Mouse (Mus musculus): ENCODE results near the gene Gpc5. TPM values are rescaled to one million over a fixed set of nuclear protein-coding genes. Genes with fewer than 3 reads are reported as not detected.

The Gpc5 gene
- polyA plus RNA-seq, 1 experiment from 2014 or later = 0.81 TPM

GRCm38 (mm10) chr14:115156597-115156996, 64.6 kb downstream of the Gpc5 start:
- no peak overlapping the region for H3K27ac ChIP-seq
- H3K36me3 ChIP-seq (replicated peaks) = no peaks in the 10 kb centered on the region
- DNase-seq (ENCODE audit: extremely low spot score, low spot score) = no peak
- no peaks in the 10 kb centered on the region for H3K9me3 ChIP-seq
- WGBS = 73% methylated on average over 4 of the region's 4 CpGs
- no peak overlapping the region for H3K4me3 ChIP-seq
- no peaks in the 10 kb centered on the region for H3K27me3 ChIP-seq (ENCODE audit: poor library complexity, severe bottlenecking)
- H3K4me1 ChIP-seq = no peaks in the 10 kb centered on the region

DNA sequence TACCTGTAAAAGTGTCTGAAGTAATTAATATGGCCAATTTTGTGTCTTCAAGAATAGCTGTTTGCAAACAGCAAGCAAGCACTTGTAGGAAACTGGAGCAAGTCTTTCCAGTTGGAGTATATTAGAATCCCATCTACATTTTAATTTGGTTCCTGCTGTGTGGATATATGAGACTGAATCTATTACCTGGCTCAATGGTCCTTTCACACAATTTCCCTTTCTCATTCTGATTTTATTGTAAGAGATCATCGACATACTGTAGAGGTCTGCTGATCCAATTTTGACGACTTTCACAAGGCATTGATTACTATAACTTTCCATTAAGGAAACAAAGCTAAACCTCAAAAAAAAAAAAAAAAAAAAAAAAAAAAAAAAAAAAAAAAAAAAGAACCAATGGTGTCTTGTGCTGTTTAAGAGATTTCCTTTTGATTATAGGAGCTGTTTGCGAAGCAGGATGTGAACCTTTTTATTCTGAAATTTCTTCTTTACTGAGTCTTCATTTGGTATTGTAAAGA, 85.4 kb downstream of the Gpc5 start:
- 62% methylated on average over 3 of the region's 3 CpGs for WGBS
- Histone ChIP-seq H3K9me3 (no peaks in the 10 kb centered on the region), H3K4me3 (no peak overlapping the region), H3K36me3 (replicated peaks) (no peaks in the 10 kb centered on the region), H3K27me3 (ENCODE audit: poor library complexity, severe bottlenecking) (no peaks in the 10 kb centered on the region), H3K27ac (no peak overlapping the region), H3K4me1 (no peaks in the 10 kb centered on the region)
- DNase-seq (ENCODE audit: extremely low spot score, low spot score) = no peak

- Histone ChIP-seq H3K4me1 (no peaks in the 10 kb centered on the region), H3K4me3 (no peak overlapping the region), H3K27ac (no peak overlapping the region), H3K36me3 (replicated peaks) (no peaks in the 10 kb centered on the region), H3K27me3 (ENCODE audit: poor library complexity, severe bottlenecking) (no peaks in the 10 kb centered on the region), H3K9me3 (no peaks in the 10 kb centered on the region)
- DNase-seq (ENCODE audit: extremely low spot score, low spot score) = no peak
- WGBS = 87% methylated on average over 5 of the region's 5 CpGs
Observed at GRCm38 (mm10) chr14:115179925-115180324, 87.9 kb downstream of the Gpc5 start.

GRCm38 (mm10) chr14:115188256-115188655, 96.2 kb downstream of the Gpc5 start:
- no peaks in the 10 kb centered on the region for H3K4me1 ChIP-seq
- no peaks in the 10 kb centered on the region for H3K9me3 ChIP-seq
- WGBS = 88% methylated on average over 8 of the region's 8 CpGs
- no peak overlapping the region for H3K27ac ChIP-seq
- no peak overlapping the region for H3K4me3 ChIP-seq
- no peaks in the 10 kb centered on the region for H3K36me3 ChIP-seq (replicated peaks)
- no peaks in the 10 kb centered on the region for H3K27me3 ChIP-seq (ENCODE audit: poor library complexity, severe bottlenecking)
- DNase-seq (ENCODE audit: extremely low spot score, low spot score) = no peak

DNA sequence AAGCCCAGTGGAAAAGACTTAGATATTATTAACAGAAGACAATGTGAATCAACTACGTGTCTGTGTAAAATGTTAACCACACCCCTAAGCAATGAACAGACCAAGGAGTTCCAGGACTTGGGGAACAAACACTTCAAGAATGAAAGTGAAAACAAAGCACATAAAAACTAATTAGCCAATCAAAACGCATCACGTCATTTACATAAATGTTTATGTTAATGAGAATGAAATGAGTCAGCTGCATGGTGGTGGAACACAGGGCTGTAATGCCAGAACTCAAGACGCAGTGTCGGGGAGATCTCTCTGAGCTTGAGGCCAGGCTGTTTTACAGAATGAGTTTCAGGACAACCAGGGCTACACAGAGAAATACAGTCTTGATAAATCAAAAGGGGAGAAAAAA, 136.1 kb downstream of the Gpc5 start:
- H3K27ac ChIP-seq = no peak overlapping the region
- H3K9me3 ChIP-seq = no peaks in the 10 kb centered on the region
- WGBS = 79% methylated on average over 5 of the region's 5 CpGs
- no peaks in the 10 kb centered on the region for H3K36me3 ChIP-seq (replicated peaks)
- no peak for DNase-seq (ENCODE audit: extremely low spot score, low spot score)
- no peak overlapping the region for H3K4me3 ChIP-seq
- no peaks in the 10 kb centered on the region for H3K4me1 ChIP-seq
- H3K27me3 ChIP-seq (ENCODE audit: poor library complexity, severe bottlenecking) = no peaks in the 10 kb centered on the region

- Histone ChIP-seq H3K9me3 (no peaks in the 10 kb centered on the region), H3K4me1 (no peaks in the 10 kb centered on the region), H3K27me3 (ENCODE audit: poor library complexity, severe bottlenecking) (no peaks in the 10 kb centered on the region), H3K4me3 (no peak overlapping the region), H3K36me3 (replicated peaks) (no peaks in the 10 kb centered on the region), H3K27ac (no peak overlapping the region)
- WGBS = 63% methylated on average over 4 of the region's 4 CpGs
- no peak for DNase-seq (ENCODE audit: extremely low spot score, low spot score)
Observed at GRCm38 (mm10) chr14:115236387-115236786, 144.4 kb downstream of the Gpc5 start.

GRCm38 (mm10) chr14:115240621-115241373, 148.8 kb downstream of the Gpc5 start:
- Histone ChIP-seq H3K27ac (no peak overlapping the region), H3K4me3 (no peak overlapping the region), H3K27me3 (ENCODE audit: poor library complexity, severe bottlenecking) (no peaks in the 10 kb centered on the region), H3K36me3 (replicated peaks) (no peaks in the 10 kb centered on the region), H3K4me1 (no peaks in the 10 kb centered on the region), H3K9me3 (no peaks in the 10 kb centered on the region)
- WGBS = 67% methylated on average over 4 of the region's 4 CpGs
- no peak for DNase-seq (ENCODE audit: extremely low spot score, low spot score)

DNA sequence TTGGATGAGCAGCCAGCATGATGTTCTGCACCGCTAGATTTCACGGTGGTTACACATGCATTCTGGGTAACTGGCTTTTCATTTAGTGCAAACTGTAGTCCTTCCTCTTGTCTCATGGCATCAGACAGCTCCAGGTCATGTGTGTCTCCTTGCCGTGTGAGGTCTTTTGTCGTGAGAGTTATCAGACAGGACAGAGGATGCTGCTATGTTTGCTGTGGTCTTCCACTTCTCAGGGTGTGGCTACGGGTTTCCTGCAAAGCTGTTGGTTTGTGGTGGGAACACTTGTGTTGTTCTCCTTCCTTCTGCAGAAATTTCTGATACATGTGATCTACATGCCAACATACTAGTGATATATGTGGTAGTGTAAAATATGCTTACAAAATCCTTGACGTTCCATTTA, 158.5 kb downstream of the Gpc5 start:
- Histone ChIP-seq H3K4me1 (no peaks in the 10 kb centered on the region), H3K27ac (no peak overlapping the region), H3K36me3 (replicated peaks) (no peaks in the 10 kb centered on the region), H3K9me3 (no peaks in the 10 kb centered on the region), H3K4me3 (no peak overlapping the region), H3K27me3 (ENCODE audit: poor library complexity, severe bottlenecking) (no peaks in the 10 kb centered on the region)
- WGBS = 94% methylated on average over 6 of the region's 6 CpGs
- DNase-seq (ENCODE audit: extremely low spot score, low spot score) = no peak

- no peak for DNase-seq (ENCODE audit: extremely low spot score, low spot score)
- H3K36me3 ChIP-seq (replicated peaks) = no peaks in the 10 kb centered on the region
- H3K27me3 ChIP-seq (ENCODE audit: poor library complexity, severe bottlenecking) = no peaks in the 10 kb centered on the region
- H3K9me3 ChIP-seq = no peaks in the 10 kb centered on the region
- H3K4me3 ChIP-seq = no peak overlapping the region
- 81% methylated on average over 5 of the region's 5 CpGs for WGBS
- H3K4me1 ChIP-seq = no peaks in the 10 kb centered on the region
- no peak overlapping the region for H3K27ac ChIP-seq
Observed at GRCm38 (mm10) chr14:115251791-115252190, 159.8 kb downstream of the Gpc5 start.

- WGBS = 91% methylated on average over 3 of the region's 3 CpGs
- no peak for DNase-seq (ENCODE audit: extremely low spot score, low spot score)
- no peak overlapping the region for H3K27ac ChIP-seq
- H3K36me3 ChIP-seq (replicated peaks) = no peaks in the 10 kb centered on the region
- H3K4me3 ChIP-seq = no peak overlapping the region
- H3K27me3 ChIP-seq (ENCODE audit: poor library complexity, severe bottlenecking) = no peaks in the 10 kb centered on the region
- no peaks in the 10 kb centered on the region for H3K4me1 ChIP-seq
- no peaks in the 10 kb centered on the region for H3K9me3 ChIP-seq
Observed at GRCm38 (mm10) chr14:115253155-115253554, 161.1 kb downstream of the Gpc5 start.

DNA sequence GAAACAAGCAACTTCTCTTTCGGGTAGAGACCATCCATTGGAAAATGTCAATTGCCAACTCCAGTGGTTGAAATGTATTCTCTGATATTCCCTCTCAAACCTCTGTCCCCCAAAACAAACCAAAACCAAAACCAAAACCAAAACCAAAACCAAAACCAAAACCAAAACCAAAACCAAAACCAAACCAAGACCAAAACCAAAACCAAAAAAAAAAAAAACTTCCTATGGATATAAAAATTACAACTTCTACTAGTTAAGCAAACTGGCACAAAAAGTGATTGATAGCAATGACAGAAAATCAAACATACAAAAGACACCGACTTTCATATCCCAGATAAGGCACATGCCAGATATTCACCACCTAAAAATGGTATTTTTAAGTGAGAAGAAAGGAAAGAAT, 161.7 kb downstream of the Gpc5 start:
- Histone ChIP-seq H3K9me3 (no peaks in the 10 kb centered on the region), H3K4me3 (no peak overlapping the region)

DNA sequence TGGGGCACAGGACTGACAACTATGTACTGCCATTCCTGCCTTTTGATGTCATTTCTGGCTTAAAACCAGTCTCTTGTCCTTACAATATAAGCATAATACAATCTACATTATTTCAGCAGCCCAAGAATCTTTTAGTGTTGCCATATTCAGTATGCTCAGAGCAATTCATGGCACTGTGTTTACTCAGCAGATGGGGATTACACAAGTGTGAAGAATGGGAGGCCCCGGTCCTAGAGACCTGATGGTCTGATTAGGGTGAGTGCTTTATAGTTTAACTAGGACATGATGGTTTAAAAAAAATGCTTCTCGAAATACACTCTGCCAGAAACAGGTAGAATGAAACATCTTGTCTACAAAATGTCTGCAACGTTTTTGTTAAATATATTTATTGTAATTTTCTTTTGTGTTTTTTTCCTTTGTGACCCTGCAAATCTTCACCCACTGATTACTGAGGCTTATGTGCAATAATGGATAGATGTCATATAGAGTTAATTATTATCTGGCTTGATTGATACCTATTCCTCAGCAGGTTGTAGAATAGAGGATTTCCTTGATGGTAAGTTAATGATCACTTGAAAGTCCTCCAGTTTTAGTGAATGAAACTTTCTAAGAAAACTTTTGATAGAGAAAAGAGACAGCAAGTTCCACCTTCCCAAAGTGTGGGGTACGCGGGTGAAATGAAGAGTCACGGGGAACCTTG, 177.8 kb downstream of the Gpc5 start:
- H3K36me3 ChIP-seq (replicated peaks) = no peaks in the 10 kb centered on the region
- no peaks in the 10 kb centered on the region for H3K9me3 ChIP-seq
- H3K4me3 ChIP-seq = no peak overlapping the region
- no peak overlapping the region for H3K27ac ChIP-seq
- WGBS = 92% methylated on average over 6 of the region's 6 CpGs
- no peaks in the 10 kb centered on the region for H3K27me3 ChIP-seq (ENCODE audit: poor library complexity, severe bottlenecking)
- no peak for DNase-seq (ENCODE audit: extremely low spot score, low spot score)
- H3K4me1 ChIP-seq = no peaks in the 10 kb centered on the region

More for the DNA sequence above, 161.7 kb downstream of the Gpc5 start:
- Histone ChIP-seq H3K27ac (no peak overlapping the region), H3K4me1 (no peaks in the 10 kb centered on the region), H3K36me3 (replicated peaks) (no peaks in the 10 kb centered on the region), H3K27me3 (ENCODE audit: poor library complexity, severe bottlenecking) (no peaks in the 10 kb centered on the region)
- 89% methylated on average over 2 of the region's 2 CpGs for WGBS
- no peak for DNase-seq (ENCODE audit: extremely low spot score, low spot score)

- WGBS = 86% methylated on average over 6 of the region's 6 CpGs
Observed at GRCm38 (mm10) chr14:115270445-115270844, 178.4 kb downstream of the Gpc5 start.

More at GRCm38 (mm10) chr14:115270445-115270844, 178.4 kb downstream of the Gpc5 start:
- Histone ChIP-seq H3K4me3 (no peak overlapping the region), H3K36me3 (replicated peaks) (no peaks in the 10 kb centered on the region), H3K4me1 (no peaks in the 10 kb centered on the region), H3K27me3 (ENCODE audit: poor library complexity, severe bottlenecking) (no peaks in the 10 kb centered on the region), H3K27ac (no peak overlapping the region), H3K9me3 (no peaks in the 10 kb centered on the region)
- no peak for DNase-seq (ENCODE audit: extremely low spot score, low spot score)
